ENCODE assay signal across 23 mouse cellular contexts in genomic region chr5:150915080-150916055, GRCm38 (mm10). TPM values are rescaled to one million over a fixed set of nuclear protein-coding genes. Genes with fewer than 3 reads are reported as not detected.
DNase-seq lines count a peak whose midpoint lies in the region; ATAC-seq and TF ChIP-seq lines count a peak whose summit lies in the region.
"Had no signal": no experiment of that assay in that cellular context is flagged by ENCODE, and none has a peak within 500 bp of the region (broad histone marks: within the 10 kb centered on the region; RNA-seq: fewer than 3 reads in every experiment).

No protein-coding gene starts in this region.

- TF ChIP-seq CTCF in intestine, postnatal 0 days (IDR thresholded peaks at IDR 0.05; ENCODE audit: low read depth) = no peak
- TF ChIP-seq CTCF in small intestine, adult 2 months (IDR thresholded peaks at IDR 0.05; ENCODE audit: extremely low read depth, insufficient read length, insufficient replicate concordance, low read depth, low read length) = no peak

- no peak overlapping the region for H3K4me3 ChIP-seq in intestine, embryonic 15.5 days (replicated peaks)
- no peak overlapping the region for H3K4me3 ChIP-seq in intestine, postnatal 0 days (ENCODE audit: low read depth, low read length)
- H3K4me3 ChIP-seq in kidney, embryonic 16.5 days (ENCODE audit: low read length) = no peak overlapping the region
- no peak overlapping the region for H3K4me3 ChIP-seq in small intestine, adult 2 months (ENCODE audit: low read depth, low read length)
- no peak overlapping the region for H3K4me3 ChIP-seq in neural tube, embryonic 15.5 days (replicated peaks)
- H3K4me3 ChIP-seq: forebrain, embryonic 12.5 days; hindbrain, embryonic 12.5 days; layer of hippocampus, adult 2 months; limb, embryonic 15.5 days; midbrain, embryonic 10.5 days had no signal

- peaks cover 4% of the 10 kb centered on the region; the same call in 1 of the 2 replicates for H3K4me1 ChIP-seq in intestine, embryonic 15.5 days (replicated peaks)
- H3K4me1 ChIP-seq in intestine, postnatal 0 days (replicated peaks; ENCODE audit: control insufficient read depth, insufficient read depth, low read length) = 0 out of 2 replicates have a peak, but pooled peaks cover 2% of the 10 kb centered on the region
- peaks cover 46% of the 10 kb centered on the region for H3K4me1 ChIP-seq in kidney, embryonic 16.5 days (ENCODE audit: insufficient read depth, low read length)
- peaks cover 31% of the 10 kb centered on the region; the same call in 1 of the 2 replicates for H3K4me1 ChIP-seq in small intestine, adult 2 months (ENCODE audit: control insufficient read depth, insufficient read depth, insufficient read length, low read length)
- H3K4me1 ChIP-seq in neural tube, embryonic 15.5 days = no peaks in the 10 kb centered on the region
- H3K4me1 ChIP-seq: forebrain, embryonic 12.5 days; hindbrain, embryonic 12.5 days; limb, embryonic 15.5 days had no signal

- peak; percentile 64 for ATAC-seq in intestine, embryonic 15.5 days
- no peak for ATAC-seq in intestine, postnatal 0 days
- no peak for ATAC-seq in kidney, embryonic 16.5 days (ENCODE audit: low FRiP score, low TSS enrichment)
- no peak for ATAC-seq in neural tube, embryonic 15.5 days (ENCODE audit: low FRiP score)

- no peak for TF ChIP-seq POLR2A in small intestine, adult 2 months (IDR thresholded peaks at IDR 0.05; ENCODE audit: low read depth, low read length)

- no peak overlapping the region for H3K4me2 ChIP-seq in intestine, embryonic 15.5 days (replicated peaks)
- H3K4me2 ChIP-seq in intestine, postnatal 0 days (replicated peaks; ENCODE audit: low read depth) = no peak overlapping the region
- H3K4me2 ChIP-seq in kidney, embryonic 16.5 days (replicated peaks; ENCODE audit: low read depth, low read length) = no peak overlapping the region
- no peak overlapping the region for H3K4me2 ChIP-seq in neural tube, embryonic 15.5 days
- H3K4me2 ChIP-seq: forebrain, embryonic 12.5 days; heart, embryonic 11.5 days; hindbrain, embryonic 12.5 days; limb, embryonic 15.5 days had no signal

- 71% methylated on average over 4 of the region's 4 CpGs for WGBS in intestine, embryonic 15.5 days
- 72% methylated on average over 4 of the region's 4 CpGs for WGBS in intestine, postnatal 0 days
- WGBS in kidney, embryonic 16.5 days = 59% methylated on average over 4 of the region's 4 CpGs
- 59% methylated on average over 4 of the region's 4 CpGs for WGBS in small intestine, adult 2 months
- WGBS in neural tube, embryonic 15.5 days = 93% methylated on average over 4 of the region's 4 CpGs

- peak; percentile 20 for DNase-seq in kidney, adult 18-20 months
- no peak for DNase-seq in cerebellum, adult 9-11 months
- DNase-seq: adrenal gland, postnatal 36 days; B cell, adult 2 months; cerebellum, adult 18-20 months; heart, postnatal 10 days; layer of hippocampus, postnatal 36 days; right cerebral cortex, postnatal 4 days; thymus, postnatal 36 days had no signal

- no peak overlapping the region for H3K27ac ChIP-seq in intestine, embryonic 15.5 days
- H3K27ac ChIP-seq in intestine, postnatal 0 days (ENCODE audit: low read depth, low read length) = no peak overlapping the region
- H3K27ac ChIP-seq in kidney, embryonic 16.5 days (ENCODE audit: low read length) = peak overlapping the region; percentile 72
- H3K27ac ChIP-seq in small intestine, adult 2 months (ENCODE audit: insufficient read depth, low read depth, low read length) = peak overlapping the region; percentile 46; the same call in 1 of the 2 replicates
- no peak overlapping the region for H3K27ac ChIP-seq in neural tube, embryonic 15.5 days (replicated peaks)
- H3K27ac ChIP-seq: forebrain, embryonic 12.5 days; hindbrain, embryonic 12.5 days; layer of hippocampus, adult 2 months; limb, embryonic 15.5 days; macrophage; midbrain, embryonic 10.5 days had no signal

- no peaks in the 10 kb centered on the region for H3K9me3 ChIP-seq in intestine, embryonic 15.5 days
- no peaks in the 10 kb centered on the region for H3K9me3 ChIP-seq in intestine, postnatal 0 days (ENCODE audit: control insufficient read depth)
- H3K9me3 ChIP-seq in kidney, embryonic 16.5 days (ENCODE audit: low read length) = no peaks in the 10 kb centered on the region
- H3K9me3 ChIP-seq in neural tube, embryonic 15.5 days (replicated peaks) = no peaks in the 10 kb centered on the region
- H3K9me3 ChIP-seq: forebrain, embryonic 12.5 days; hindbrain, embryonic 12.5 days; limb, embryonic 15.5 days; midbrain, embryonic 10.5 days had no signal

- no peaks in the 10 kb centered on the region for H3K36me3 ChIP-seq in intestine, embryonic 15.5 days
- H3K36me3 ChIP-seq in intestine, postnatal 0 days (ENCODE audit: control insufficient read depth, insufficient read depth) = no peaks in the 10 kb centered on the region
- H3K36me3 ChIP-seq in kidney, embryonic 16.5 days (ENCODE audit: insufficient read depth, low read length) = no peaks in the 10 kb centered on the region
- no peaks in the 10 kb centered on the region for H3K36me3 ChIP-seq in small intestine, adult 2 months (ENCODE audit: control insufficient read depth, insufficient read depth, low read length)
- H3K36me3 ChIP-seq in neural tube, embryonic 15.5 days = no peaks in the 10 kb centered on the region
- H3K36me3 ChIP-seq: forebrain, embryonic 12.5 days; hindbrain, embryonic 12.5 days; limb, embryonic 15.5 days; midbrain, embryonic 10.5 days had no signal

- no peak overlapping the region for H3K9ac ChIP-seq in intestine, embryonic 15.5 days
- no peak overlapping the region for H3K9ac ChIP-seq in intestine, postnatal 0 days (ENCODE audit: low read depth, low read length)
- no peak overlapping the region for H3K9ac ChIP-seq in kidney, embryonic 16.5 days (replicated peaks; ENCODE audit: low read length)
- no peak overlapping the region for H3K9ac ChIP-seq in neural tube, embryonic 15.5 days (replicated peaks)
- H3K9ac ChIP-seq: forebrain, embryonic 12.5 days; hindbrain, embryonic 12.5 days; limb, embryonic 15.5 days had no signal

- H3K27me3 ChIP-seq in intestine, embryonic 15.5 days (replicated peaks) = no peaks in the 10 kb centered on the region
- no peaks in the 10 kb centered on the region for H3K27me3 ChIP-seq in intestine, postnatal 0 days (replicated peaks; ENCODE audit: control insufficient read depth, insufficient read depth, low read length)
- H3K27me3 ChIP-seq in kidney, embryonic 16.5 days (ENCODE audit: insufficient read depth, low read length) = no peaks in the 10 kb centered on the region
- no peaks in the 10 kb centered on the region for H3K27me3 ChIP-seq in small intestine, adult 2 months (ENCODE audit: control insufficient read depth, insufficient read depth, low read length)
- H3K27me3 ChIP-seq in neural tube, embryonic 15.5 days (replicated peaks) = no peaks in the 10 kb centered on the region
- H3K27me3 ChIP-seq: forebrain, embryonic 12.5 days; hindbrain, embryonic 12.5 days; limb, embryonic 15.5 days had no signal

RNA-seq across cellular contexts. Expression of gene Kl, which starts 37.0 kb away (rescaled TPM):
- 0.03 and 0.05 TPM in 2 replicates for polyA plus RNA-seq in intestine, embryonic 15.5 days (2015; fragmentation: Nextera tagmentation; extraction: Ambion mirVana)
- polyA plus RNA-seq in intestine, postnatal 0 days (2015; fragmentation: Nextera tagmentation; extraction: Ambion mirVana) = 0.07 TPM in 2 replicates
- polyA plus RNA-seq in kidney, embryonic 16.5 days (2015; fragmentation: Nextera tagmentation; extraction: Ambion mirVana) = 28.6 and 37.2 TPM in 2 replicates
- polyA plus RNA-seq in small intestine, adult 2 months (2012; rRNA removed) = 0.18 and 0.38 TPM in 2 replicates
- polyA plus RNA-seq in neural tube, embryonic 15.5 days (2015; fragmentation: Nextera tagmentation; extraction: Ambion mirVana) = 1.0 and 1.2 TPM in 2 replicates
- polyA plus RNA-seq: embryonic facial prominence, embryonic 11.5 days; intestine, embryonic 14.5 days; macrophage had no signal

Comparison
In these comparisons a context has a peak if more than half of its experiments do, and no peak if none do; other contexts are left out.
1. H3K27ac ChIP-seq: peak in kidney, embryonic 16.5 days (single experiment) and small intestine, adult 2 months (single experiment); none in intestine, embryonic 15.5 days (single experiment), intestine, postnatal 0 days (single experiment) and neural tube, embryonic 15.5 days (single experiment).
2. RNA of gene Kl, which starts 37.0 kb away (polyA plus RNA-seq): 28.6 to 37.2 TPM in kidney, embryonic 16.5 days; 1.0 to 1.2 TPM in neural tube, embryonic 15.5 days, 0.18 to 0.38 TPM in small intestine, adult 2 months, 0.07 TPM in intestine, postnatal 0 days and 0.03 to 0.05 TPM in intestine, embryonic 15.5 days; every median in the first group is over 10 times any median in the second.